ENCODE assay signal across 15 mouse cellular contexts in the genomic region with DNA sequence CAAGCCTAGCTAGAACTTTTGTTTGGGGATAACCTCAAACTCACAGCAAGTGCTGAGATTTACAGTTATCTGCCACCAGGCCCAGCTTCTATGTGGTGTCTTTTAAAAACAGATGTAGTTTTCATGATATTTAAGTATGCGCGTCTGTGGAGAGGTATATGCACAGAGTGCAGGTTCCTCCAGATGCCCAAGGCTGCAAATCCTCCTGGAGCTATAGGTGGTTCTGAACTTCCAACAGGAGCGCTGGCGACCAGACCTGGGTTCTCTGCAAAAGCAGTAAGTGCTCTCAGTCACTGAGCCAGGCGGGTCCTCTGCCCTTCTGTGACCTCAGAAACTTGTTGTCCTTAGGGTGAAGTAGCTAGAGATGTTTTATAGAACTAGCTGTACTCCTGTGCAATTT.
"Had no signal": no experiment of that assay in that cellular context is flagged by ENCODE, and none has a peak within 500 bp of the region (broad histone marks: within the 10 kb centered on the region; RNA-seq: fewer than 3 reads in every experiment).

No protein-coding gene starts in this region.

- H3K4me2 ChIP-seq: neural tube, embryonic 15.5 days; stomach, embryonic 15.5 days had no signal

- H3K9me3 ChIP-seq: neural tube, embryonic 15.5 days; stomach, embryonic 15.5 days had no signal

- H3K36me3 ChIP-seq: neural tube, embryonic 15.5 days; stomach, embryonic 15.5 days had no signal

- DNase-seq: retina, postnatal 1 day; right cerebral cortex, adult 18-20 months; right cerebral cortex, postnatal 14 days; right cerebral cortex, postnatal 25 days; right cerebral cortex, postnatal 4 days; spleen, adult 18-20 months; thymus, adult 18-20 months; thymus, adult 2 months; thymus, postnatal 14 days; thymus, postnatal 25 days; thymus, postnatal 36 days; thymus, postnatal 4 days had no signal

- H3K9ac ChIP-seq: neural tube, embryonic 15.5 days; stomach, embryonic 15.5 days had no signal

- H3K27me3 ChIP-seq: neural tube, embryonic 15.5 days; stomach, embryonic 15.5 days had no signal

- H3K4me1 ChIP-seq: neural tube, embryonic 15.5 days; stomach, embryonic 15.5 days had no signal

- H3K27ac ChIP-seq: neural tube, embryonic 15.5 days; stomach, embryonic 15.5 days; stomach, postnatal 0 days had no signal

- H3K4me3 ChIP-seq: neural tube, embryonic 15.5 days; stomach, embryonic 15.5 days had no signal
